Mouse (Mus musculus) intestine, embryonic 14.5 days (tissue): ENCODE data around the gene Kif4. TPM values are rescaled to one million over a fixed set of nuclear protein-coding genes. Genes with fewer than 3 reads are reported as not detected.

ENCODE experiments used
- ATAC-seq: fragments of 200-750 bp; cut with Nextera tagmentation; replicated peaks from 2 replicates; pipeline ENCODE4 v1.8.0; 2017; ENCODE audit warnings: low read depth, moderate number of reproducible peaks, moderate TSS enrichment, moderate library complexity; ENCODE audit not compliant: low FRiP score, low TSS enrichment
- DNase-seq: peaks from one replicate; pipeline ENCODE4 v3.0.0-alpha.2; 2018; ENCODE audit warnings: low spot score
- H3K27ac ChIP-seq: fragments of 300-500 bp; sonication (generic); 2 replicates; pipeline ENCODE4 v1.5.1; 2014; ENCODE audit warnings: low read depth, mild to moderate bottlenecking, control low read depth
- H3K27me3 ChIP-seq: fragments of 300-500 bp; sonication (generic); replicated peaks from 2 replicates; pipeline ENCODE4 v1.6.1; 2014; ENCODE audit warnings: low read length, control low read depth; ENCODE audit not compliant: control insufficient read depth, insufficient read depth
- H3K36me3 ChIP-seq: fragments of 300-500 bp; sonication (generic); 2 replicates; pipeline ENCODE4 v1.6.1; 2014; ENCODE audit warnings: low read length, control low read depth; ENCODE audit not compliant: control insufficient read depth, insufficient read depth
- H3K4me1 ChIP-seq: fragments of 300-500 bp; sonication (generic); replicated peaks from 2 replicates; pipeline ENCODE4 v1.6.1; 2014; ENCODE audit warnings: low read length, control low read depth, mixed read lengths; ENCODE audit not compliant: control insufficient read depth, insufficient read depth
- H3K4me2 ChIP-seq: fragments of 300-500 bp; sonication (generic); 2 replicates; pipeline ENCODE4 v1.6.1; 2014; ENCODE audit warnings: low read length
- H3K4me3 ChIP-seq: fragments of 300-500 bp; sonication (generic); 2 replicates; pipeline ENCODE4 v1.5.1; 2014; ENCODE audit warnings: low read depth, low read length, control low read depth, mixed read lengths
- H3K9ac ChIP-seq: fragments of 300-500 bp; sonication (generic); 2 replicates; pipeline ENCODE4 v1.6.1; 2014; ENCODE audit warnings: mild to moderate bottlenecking, low read length
- H3K9me3 ChIP-seq: fragments of 300-500 bp; sonication (generic); 2 replicates; pipeline ENCODE4 v1.6.1; 2016; ENCODE audit warnings: low read length, control low read depth; ENCODE audit not compliant: control insufficient read depth
- WGBS: fragments of 180-500 bp; shearing (Covaris S2); extraction: QIAGEN DNeasy Blood & Tissue Kit; methylation state at CpG from one replicate; pipeline ENCODE4 v1.1.7; 2014; 5-methylcytosine and 5-hydroxymethylcytosine counted together
- polyA plus RNA-seq: library from polyadenylated mRNA; unstranded; fragments of >200 nt; fragmentation: Nextera tagmentation; extraction: Ambion mirVana; gene quantifications from 2 replicates; pipeline ENCODE4 v1.2.1, GENCODE M21; 2014

The Kif4 gene
- polyA plus RNA-seq = 28.8 and 33.6 TPM in 2 replicates

- Histone ChIP-seq H3K9me3 (no peaks in the 10 kb centered on the region), H3K27me3 (no peaks in the 10 kb centered on the region), H3K4me3 (peak within 1 kb of the TSS; percentile 56), H3K9ac (peak within 1 kb of the TSS; percentile 67), H3K36me3 (peaks cover 14% of the 10 kb centered on the region; the same call in 1 of the 2 replicates), H3K27ac (peak within 1 kb of the TSS; percentile 65), H3K4me1 (no peaks in the 10 kb centered on the region), H3K4me2 (peak within 1 kb of the TSS; percentile 51)
- ATAC-seq = no peak
- WGBS = 22% methylated on average over 3 of the region's 3 CpGs
- no peak for DNase-seq
Measured at GRCm38 (mm10) chrX:100625546-100625801, at the start of gene Kif4. TSS of gene Kif4 (plus strand) at chrX:100625737.

DNA sequence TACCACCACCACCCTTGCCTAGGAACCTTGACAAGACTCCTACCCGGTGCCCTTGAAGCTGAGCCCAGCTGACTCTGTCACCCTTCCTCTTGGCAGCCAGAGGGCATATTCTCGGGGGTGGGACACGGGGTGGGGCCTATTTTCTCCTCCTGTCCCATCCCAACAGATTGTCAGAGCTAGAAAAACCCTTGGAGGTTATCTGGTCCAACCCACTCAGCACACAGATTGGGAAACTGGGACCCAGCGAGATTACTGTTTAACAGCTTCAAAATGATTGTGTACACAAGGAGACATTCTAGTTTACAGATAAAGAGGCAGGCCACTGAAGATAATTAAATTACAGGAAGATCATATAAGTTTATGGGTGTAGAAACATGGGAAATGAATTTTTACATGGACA lies 30.7 kb upstream of the Kif4 start, which contains the start of gene P2ry4:
P2ry4 (minus strand) TSS at position 79 of the 400 bp plus-strand sequence.
- H3K27me3 ChIP-seq = 0 out of 2 replicates have a peak, but pooled peaks cover 1% of the 10 kb centered on the region
- H3K4me3 ChIP-seq = no peak within 1 kb of the TSS
- H3K27ac ChIP-seq = no peak within 1 kb of the TSS
- 63% methylated on average over 4 of the region's 4 CpGs for WGBS
- no peak within 1 kb of the TSS for H3K4me2 ChIP-seq
- DNase-seq = no peak
- H3K9ac ChIP-seq = no peak within 1 kb of the TSS
- H3K36me3 ChIP-seq = no peaks in the 10 kb centered on the region
- ATAC-seq = 0 out of 2 replicates have a peak, but pooled peaks have one; percentile 27
- no peaks in the 10 kb centered on the region for H3K4me1 ChIP-seq
- H3K9me3 ChIP-seq = no peaks in the 10 kb centered on the region

- Histone ChIP-seq H3K27me3 (peaks cover 9% of the 10 kb centered on the region; the same call in 1 of the 2 replicates), H3K27ac (no peak overlapping the region), H3K4me2 (no peak overlapping the region), H3K36me3 (no peaks in the 10 kb centered on the region), H3K9me3 (no peaks in the 10 kb centered on the region), H3K4me1 (no peaks in the 10 kb centered on the region), H3K9ac (no peak overlapping the region), H3K4me3 (no peak overlapping the region)
- no peak for ATAC-seq
- WGBS = 23% methylated on average over 5 of the region's 5 CpGs
- DNase-seq = peak; percentile 56
Measured at GRCm38 (mm10) chrX:100597439-100597838, 28.1 kb upstream of the Kif4 start.

- Histone ChIP-seq H3K4me3 (no peak overlapping the region), H3K4me2 (no peak overlapping the region), H3K4me1 (no peaks in the 10 kb centered on the region), H3K27ac (no peak overlapping the region), H3K27me3 (peaks cover 9% of the 10 kb centered on the region; the same call in 1 of the 2 replicates), H3K9me3 (no peaks in the 10 kb centered on the region), H3K9ac (no peak overlapping the region), H3K36me3 (no peaks in the 10 kb centered on the region)
- WGBS = 68% methylated on average over 4 of the region's 4 CpGs
- no peak for ATAC-seq
- DNase-seq = no peak
Measured at GRCm38 (mm10) chrX:100599755-100600154, 25.8 kb upstream of the Kif4 start.

DNA sequence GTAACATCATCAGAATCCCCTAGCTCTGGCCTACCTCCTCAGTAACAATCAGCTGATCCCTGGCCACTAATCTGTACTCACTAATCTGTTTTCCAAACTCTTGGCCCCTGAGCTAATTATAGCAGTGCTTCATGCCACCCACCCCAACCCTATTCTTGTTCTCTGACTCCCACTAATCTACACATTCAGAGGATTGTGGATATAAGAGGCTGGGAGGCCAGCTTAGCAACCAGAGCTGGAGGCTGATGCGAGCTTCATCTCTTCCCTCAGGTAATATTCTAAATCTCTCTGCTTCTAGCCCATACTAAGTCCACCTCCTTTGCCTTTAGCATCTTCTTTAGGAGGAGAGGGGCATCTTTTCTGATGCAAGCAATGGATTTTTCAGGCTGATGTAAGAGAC lies 20.2 kb upstream of the Kif4 start, which contains the start of gene Arr3:
Arr3 (plus strand) TSS at position 184 of the 400 bp plus-strand sequence.
- H3K4me3 ChIP-seq = no peak within 1 kb of the TSS
- 65% methylated on average over 1 of the region's 1 CpGs for WGBS
- no peaks in the 10 kb centered on the region for H3K9me3 ChIP-seq
- ATAC-seq (no peak), DNase-seq (no peak)
- no peaks in the 10 kb centered on the region for H3K4me1 ChIP-seq
- H3K27me3 ChIP-seq = 0 out of 2 replicates have a peak, but pooled peaks cover 10% of the 10 kb centered on the region
- no peak within 1 kb of the TSS for H3K4me2 ChIP-seq
- no peaks in the 10 kb centered on the region for H3K36me3 ChIP-seq
- H3K27ac ChIP-seq = no peak within 1 kb of the TSS
- no peak within 1 kb of the TSS for H3K9ac ChIP-seq

- Histone ChIP-seq H3K27ac (no peak overlapping the region), H3K4me2 (no peak overlapping the region), H3K9me3 (no peaks in the 10 kb centered on the region), H3K27me3 (peaks cover 8% of the 10 kb centered on the region; the same call in 1 of the 2 replicates), H3K36me3 (peaks cover 13% of the 10 kb centered on the region; the same call in 1 of the 2 replicates), H3K4me3 (no peak overlapping the region), H3K4me1 (no peaks in the 10 kb centered on the region), H3K9ac (no peak overlapping the region)
- no peak; the same call in 1 of the 2 replicates for ATAC-seq
- WGBS = 51% methylated on average over 3 of the region's 3 CpGs
- DNase-seq = no peak
Measured at GRCm38 (mm10) chrX:100618488-100618887, 7.0 kb upstream of the Kif4 start.

- H3K4me2 ChIP-seq = no peak overlapping the region
- no peak overlapping the region for H3K9ac ChIP-seq
- H3K36me3 ChIP-seq = peaks cover 14% of the 10 kb centered on the region; the same call in 1 of the 2 replicates
- ATAC-seq (no peak), DNase-seq (no peak)
- 0 out of 2 replicates have a peak, but pooled peaks cover 3% of the 10 kb centered on the region for H3K27me3 ChIP-seq
- no peaks in the 10 kb centered on the region for H3K9me3 ChIP-seq
- H3K4me3 ChIP-seq = no peak overlapping the region
- no peak overlapping the region for H3K27ac ChIP-seq
- WGBS = 60% methylated on average over 2 of the region's 2 CpGs
- H3K4me1 ChIP-seq = no peaks in the 10 kb centered on the region
Measured at GRCm38 (mm10) chrX:100621366-100621765, 4.2 kb upstream of the Kif4 start.

- Histone ChIP-seq H3K27me3 (no peaks in the 10 kb centered on the region), H3K4me3 (no peak overlapping the region), H3K27ac (no peak overlapping the region), H3K9me3 (no peaks in the 10 kb centered on the region), H3K36me3 (peaks cover 14% of the 10 kb centered on the region; the same call in 1 of the 2 replicates), H3K4me2 (no peak overlapping the region), H3K9ac (no peak overlapping the region), H3K4me1 (no peaks in the 10 kb centered on the region)
- DNase-seq (no peak), ATAC-seq (no peak)
- WGBS = 93% methylated on average over 4 of the region's 4 CpGs
Measured at GRCm38 (mm10) chrX:100624242-100624641, 1.3 kb upstream of the Kif4 start.

GRCm38 (mm10) chrX:100625146-100625545 lies 391 bp upstream of the Kif4 start:
- DNase-seq = no peak
- no peak for ATAC-seq
- Histone ChIP-seq H3K4me3 (peak overlapping the region; percentile 56), H3K4me2 (peak overlapping the region; percentile 51), H3K27me3 (no peaks in the 10 kb centered on the region), H3K27ac (no peak overlapping the region), H3K36me3 (peaks cover 14% of the 10 kb centered on the region; the same call in 1 of the 2 replicates), H3K9ac (peak overlapping the region; percentile 61), H3K4me1 (no peaks in the 10 kb centered on the region), H3K9me3 (no peaks in the 10 kb centered on the region)
- 39% methylated on average over 7 of the region's 7 CpGs for WGBS
